Mouse (Mus musculus): ENCODE results near the gene Grsf1.

Gene Grsf1

DNA sequence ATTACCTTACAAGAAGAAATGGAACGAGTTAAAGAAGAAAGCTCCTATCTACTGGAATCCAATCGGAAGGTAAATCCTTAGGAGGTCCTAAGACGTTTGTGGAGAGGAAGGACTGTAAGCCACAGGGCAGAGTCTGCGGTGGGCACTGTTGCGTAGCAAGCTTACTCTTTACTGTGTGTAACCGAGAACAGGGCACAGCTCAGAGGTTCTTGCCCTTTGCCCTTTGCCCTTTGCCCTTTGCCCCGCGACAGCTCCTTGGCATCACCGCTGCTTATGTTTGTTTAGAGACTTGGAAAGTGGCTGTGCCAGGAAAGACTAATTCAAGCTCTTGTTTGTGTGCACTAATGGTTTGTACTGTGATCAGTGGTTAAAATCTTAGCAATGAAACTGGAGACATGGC lies 43.5 kb downstream of the Grsf1 start:
- in situ Hi-C loops (cut with MboI; ENCODE audit: low sequenced_read_pairs), result no loop called here

DNA sequence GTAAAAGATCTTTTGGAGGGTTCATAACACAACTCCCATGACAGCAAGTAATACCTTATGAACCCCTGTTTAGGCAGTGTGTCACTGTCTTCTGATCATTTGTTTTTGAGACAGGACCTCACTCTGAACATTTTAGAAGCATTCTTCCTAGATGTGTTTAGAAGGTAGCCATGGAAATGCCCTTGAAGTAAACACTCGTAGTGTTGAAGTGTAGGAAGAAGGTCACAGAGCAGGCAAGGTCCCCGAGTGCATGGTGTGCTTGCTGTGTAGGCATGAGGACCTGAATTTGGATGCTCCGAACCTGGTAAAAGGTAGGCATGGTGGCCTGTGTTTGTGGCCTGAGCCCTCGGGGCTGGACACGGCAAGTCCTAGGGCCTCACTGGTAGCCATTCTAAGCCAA lies 44.4 kb downstream of the Grsf1 start:
- in situ Hi-C loops (cut with MboI; ENCODE audit: low sequenced_read_pairs), result no loop called here

DNA sequence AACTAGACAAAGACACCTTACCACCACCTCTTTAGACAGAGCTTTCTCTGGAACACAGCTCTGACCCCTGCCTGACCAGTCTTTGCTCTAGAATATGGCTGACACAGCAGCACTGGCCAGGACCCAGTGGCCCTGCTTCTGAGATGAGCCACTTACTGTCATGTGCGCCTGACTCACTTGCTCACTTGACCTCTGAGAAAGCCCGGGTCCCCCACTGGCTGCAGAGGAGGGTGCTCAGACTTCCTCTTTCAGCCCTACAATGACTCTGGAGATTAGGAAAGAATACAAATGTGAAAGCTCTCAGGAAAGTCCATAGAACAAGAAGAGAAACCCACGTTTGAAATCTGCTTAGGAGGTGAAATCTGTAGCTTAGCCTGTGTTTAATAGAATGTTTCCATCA lies 45.1 kb downstream of the Grsf1 start:
- in situ Hi-C loops (cut with MboI; ENCODE audit: low sequenced_read_pairs), result no loop called here

DNA sequence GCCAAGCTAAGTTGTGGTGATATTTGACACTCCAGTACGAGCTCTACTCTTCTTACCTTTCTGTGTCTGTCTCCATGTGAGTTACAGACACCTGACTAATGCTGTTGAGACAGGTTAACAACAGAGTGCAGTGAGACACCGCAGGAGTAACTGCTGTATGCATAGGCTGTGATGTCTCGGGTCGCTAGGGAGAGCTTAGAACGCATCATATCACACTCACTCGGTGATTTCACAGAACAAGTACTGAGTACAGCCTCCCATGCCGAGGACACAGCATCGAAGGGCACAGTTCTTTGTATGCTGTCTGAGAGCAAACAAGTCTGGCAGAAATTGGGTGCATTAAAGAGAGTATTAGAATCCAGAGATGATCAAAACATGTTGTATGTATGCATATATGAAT lies 46.0 kb downstream of the Grsf1 start:
- in situ Hi-C loops (cut with MboI; ENCODE audit: low sequenced_read_pairs), result no loop called here

DNA sequence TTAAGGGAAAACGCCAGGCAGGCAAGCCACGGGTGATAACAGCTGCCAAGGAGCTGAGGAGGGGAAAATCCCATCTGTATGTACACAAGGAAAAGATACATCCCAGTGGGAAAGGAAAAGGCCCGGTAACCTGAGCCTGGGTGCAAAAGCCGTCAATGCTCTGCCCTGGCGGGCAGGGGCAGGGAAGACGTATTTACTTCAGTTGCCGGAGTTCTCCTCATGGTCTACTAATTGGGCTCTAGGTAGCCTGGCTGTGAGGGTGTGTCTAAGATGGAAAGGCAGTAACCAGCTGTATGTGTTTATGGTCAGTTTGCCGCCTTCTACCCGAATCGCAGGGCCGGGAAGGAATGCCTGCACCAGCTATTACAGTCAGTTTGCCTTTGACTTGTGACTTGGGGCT lies 46.8 kb downstream of the Grsf1 start:
- in situ Hi-C loops (cut with MboI; ENCODE audit: low sequenced_read_pairs), result no loop called here

DNA sequence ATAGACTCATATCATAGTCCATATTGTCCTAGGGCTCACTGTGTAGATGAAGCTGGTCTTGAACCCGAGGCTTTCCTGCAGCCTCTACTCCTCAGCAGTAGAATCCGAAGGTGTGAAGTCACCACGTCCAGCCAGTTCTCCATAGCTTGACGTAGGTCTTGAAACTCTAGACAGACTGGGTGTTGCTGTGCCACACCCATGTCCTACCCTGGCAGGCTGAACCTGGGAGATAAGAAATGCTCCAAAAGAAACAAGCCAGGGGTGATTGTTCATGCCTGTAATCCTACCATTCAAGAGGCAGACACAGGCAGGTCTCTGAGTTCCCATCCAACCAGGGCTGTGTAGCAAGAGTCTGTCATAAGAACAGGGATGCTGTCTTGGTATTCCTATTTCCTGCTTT lies 48.4 kb downstream of the Grsf1 start:
- in situ Hi-C loops (cut with MboI; ENCODE audit: low sequenced_read_pairs), result no loop called here

- in situ Hi-C loops (cut with MboI; ENCODE audit: low sequenced_read_pairs), result no loop called here
These were observed 59.0 kb downstream of the Grsf1 start for GRCm38 (mm10) chr5:88616988-88617387.

GRCm38 (mm10) chr5:88614129-88614528 lies 61.8 kb downstream of the Grsf1 start:
- in situ Hi-C loops (cut with MboI; ENCODE audit: low sequenced_read_pairs), result no loop called here
